Mouse (Mus musculus): Measurements from ENCODE around the gene Gm15114. TPM values are rescaled to one million over a fixed set of nuclear protein-coding genes. Genes with fewer than 3 reads are reported as not detected.
"Not testable (repeated sequence)": the region's sequence is repeated elsewhere in the genome, so short reads cannot be mapped to it uniquely, and the experiment has no call there.

The Gm15114 gene
- total RNA-seq (2021), result not detected
- long read RNA-seq, experiment 1, result 0 reads
- long read RNA-seq, experiment 2, result 0 reads

DNA sequence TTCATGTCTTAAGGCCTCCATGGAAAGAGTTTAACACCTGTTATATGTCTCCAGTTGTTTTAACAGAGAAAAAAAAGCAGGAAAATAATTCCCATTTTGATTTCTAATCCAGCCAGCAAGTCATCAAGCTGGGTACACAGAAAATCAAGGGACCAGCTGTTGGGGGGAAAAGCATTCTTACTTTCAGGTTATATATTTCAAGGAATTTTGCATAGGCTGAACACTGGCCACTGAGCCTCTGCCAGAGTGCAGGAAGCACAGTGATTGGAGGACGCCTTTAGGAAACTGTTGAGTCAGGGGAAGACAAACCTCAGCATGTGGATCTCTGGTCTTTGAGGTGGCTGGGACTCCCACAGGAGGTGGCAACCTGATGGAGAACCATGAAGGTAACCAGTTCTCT lies at the start of gene Gm15114:
Gm15114 (plus strand) TSS at position 301 of the 400 bp plus-strand sequence.
- not testable (repeated sequence) for DNase-seq (ENCODE audit: low spot score in 2 of 2)

Other genes with a start within 250 kb of the Gm15114 start
- not detected for gene Gm8334, start 126.2 kb downstream of the Gm15114 start, total RNA-seq (2021)
- gene Gm15127, start 174.6 kb downstream of the Gm15114 start, total RNA-seq (2021), result not detected

All from adrenal gland, postnatal 4 days (tissue).